Mouse (Mus musculus): Measurements from ENCODE around the gene Ddx25. TPM values are rescaled to one million over a fixed set of nuclear protein-coding genes. Genes with fewer than 3 reads are reported as not detected.

Gene Ddx25
- polyA plus RNA-seq, 1 experiment from 2014 or later, result 0.50 TPM

GRCm38 (mm10) chr9:35513900-35514299 lies 44.4 kb downstream of the Ddx25 start:
- H3K27me3 ChIP-seq (replicated peaks; ENCODE audit: control insufficient read depth, insufficient read depth, low read length), result no peaks in the 10 kb centered on the region
- ATAC-seq, result no peak
- no peak overlapping the region for H3K27ac ChIP-seq (ENCODE audit: low read depth, low read length)
- no peak for TF ChIP-seq CTCF (IDR thresholded peaks at IDR 0.05; ENCODE audit: low read depth)
- WGBS, result 83% methylated on average over 4 of the region's 4 CpGs
- H3K9me3 ChIP-seq (ENCODE audit: control insufficient read depth), result no peaks in the 10 kb centered on the region
- no peak overlapping the region for H3K4me2 ChIP-seq (replicated peaks; ENCODE audit: low read depth)
- H3K4me3 ChIP-seq (ENCODE audit: low read depth, low read length), result no peak overlapping the region
- H3K9ac ChIP-seq (ENCODE audit: low read depth, low read length), result no peak overlapping the region
- no peaks in the 10 kb centered on the region for H3K36me3 ChIP-seq (ENCODE audit: control insufficient read depth, insufficient read depth)
- no peaks in the 10 kb centered on the region for H3K4me1 ChIP-seq (replicated peaks; ENCODE audit: control insufficient read depth, insufficient read depth, low read length)

- Histone ChIP-seq H3K4me3 (ENCODE audit: low read depth, low read length) (no peak overlapping the region), H3K4me1 (replicated peaks; ENCODE audit: control insufficient read depth, insufficient read depth, low read length) (no peaks in the 10 kb centered on the region), H3K4me2 (replicated peaks; ENCODE audit: low read depth) (no peak overlapping the region), H3K36me3 (ENCODE audit: control insufficient read depth, insufficient read depth) (no peaks in the 10 kb centered on the region), H3K9ac (ENCODE audit: low read depth, low read length) (no peak overlapping the region), H3K27me3 (replicated peaks; ENCODE audit: control insufficient read depth, insufficient read depth, low read length) (no peaks in the 10 kb centered on the region), H3K27ac (ENCODE audit: low read depth, low read length) (no peak overlapping the region), H3K9me3 (ENCODE audit: control insufficient read depth) (no peaks in the 10 kb centered on the region)
- ATAC-seq, result no peak
- WGBS, result 54% methylated on average over 8 of the region's 8 CpGs
- no peak for TF ChIP-seq CTCF (IDR thresholded peaks at IDR 0.05; ENCODE audit: low read depth)
Observed at GRCm38 (mm10) chr9:35508234-35508633, 50.1 kb downstream of the Ddx25 start.

GRCm38 (mm10) chr9:35502361-35503000 lies 55.8 kb downstream of the Ddx25 start:
- 92% methylated on average over 10 of the region's 10 CpGs for WGBS
- Histone ChIP-seq H3K4me2 (replicated peaks; ENCODE audit: low read depth) (no peak overlapping the region), H3K27ac (ENCODE audit: low read depth, low read length) (no peak overlapping the region), H3K4me1 (replicated peaks; ENCODE audit: control insufficient read depth, insufficient read depth, low read length) (no peaks in the 10 kb centered on the region), H3K9ac (ENCODE audit: low read depth, low read length) (no peak overlapping the region), H3K4me3 (ENCODE audit: low read depth, low read length) (no peak overlapping the region), H3K27me3 (replicated peaks; ENCODE audit: control insufficient read depth, insufficient read depth, low read length) (no peaks in the 10 kb centered on the region), H3K9me3 (ENCODE audit: control insufficient read depth) (no peaks in the 10 kb centered on the region), H3K36me3 (ENCODE audit: control insufficient read depth, insufficient read depth) (peaks cover 12% of the 10 kb centered on the region; the same call in 1 of the 2 replicates)
- TF ChIP-seq CTCF (IDR thresholded peaks at IDR 0.05; ENCODE audit: low read depth), result no peak
- ATAC-seq, result no peak

GRCm38 (mm10) chr9:35499946-35500345 lies 58.4 kb downstream of the Ddx25 start:
- no peak for TF ChIP-seq CTCF (IDR thresholded peaks at IDR 0.05; ENCODE audit: low read depth)
- peaks cover 12% of the 10 kb centered on the region; the same call in 1 of the 2 replicates for H3K36me3 ChIP-seq (ENCODE audit: control insufficient read depth, insufficient read depth)
- no peak overlapping the region for H3K4me3 ChIP-seq (ENCODE audit: low read depth, low read length)
- no peaks in the 10 kb centered on the region for H3K27me3 ChIP-seq (replicated peaks; ENCODE audit: control insufficient read depth, insufficient read depth, low read length)
- no peaks in the 10 kb centered on the region; the same call in 1 of the 2 replicates for H3K4me1 ChIP-seq (replicated peaks; ENCODE audit: control insufficient read depth, insufficient read depth, low read length)
- ATAC-seq, result no peak
- H3K9me3 ChIP-seq (ENCODE audit: control insufficient read depth), result no peaks in the 10 kb centered on the region
- H3K9ac ChIP-seq (ENCODE audit: low read depth, low read length), result no peak overlapping the region
- no peak overlapping the region for H3K27ac ChIP-seq (ENCODE audit: low read depth, low read length)
- WGBS, result 82% methylated on average over 6 of the region's 6 CpGs
- H3K4me2 ChIP-seq (replicated peaks; ENCODE audit: low read depth), result no peak overlapping the region

GRCm38 (mm10) chr9:35495471-35495870 lies 62.9 kb downstream of the Ddx25 start:
- H3K4me2 ChIP-seq (replicated peaks; ENCODE audit: low read depth), result no peak overlapping the region
- no peaks in the 10 kb centered on the region for H3K27me3 ChIP-seq (replicated peaks; ENCODE audit: control insufficient read depth, insufficient read depth, low read length)
- peaks cover 9% of the 10 kb centered on the region; the same call in 1 of the 2 replicates for H3K36me3 ChIP-seq (ENCODE audit: control insufficient read depth, insufficient read depth)
- H3K9ac ChIP-seq (ENCODE audit: low read depth, low read length), result no peak overlapping the region
- 71% methylated on average over 3 of the region's 3 CpGs for WGBS
- H3K4me3 ChIP-seq (ENCODE audit: low read depth, low read length), result no peak overlapping the region
- TF ChIP-seq CTCF (IDR thresholded peaks at IDR 0.05; ENCODE audit: low read depth), result no peak
- no peaks in the 10 kb centered on the region; the same call in 1 of the 2 replicates for H3K4me1 ChIP-seq (replicated peaks; ENCODE audit: control insufficient read depth, insufficient read depth, low read length)
- no peak for ATAC-seq
- no peak overlapping the region for H3K27ac ChIP-seq (ENCODE audit: low read depth, low read length)
- H3K9me3 ChIP-seq (ENCODE audit: control insufficient read depth), result no peaks in the 10 kb centered on the region

- Histone ChIP-seq H3K36me3 (ENCODE audit: control insufficient read depth, insufficient read depth) (peaks cover 5% of the 10 kb centered on the region; the same call in 1 of the 2 replicates), H3K9me3 (ENCODE audit: control insufficient read depth) (no peaks in the 10 kb centered on the region), H3K27me3 (replicated peaks; ENCODE audit: control insufficient read depth, insufficient read depth, low read length) (no peaks in the 10 kb centered on the region), H3K4me3 (ENCODE audit: low read depth, low read length) (no peak overlapping the region), H3K9ac (ENCODE audit: low read depth, low read length) (no peak overlapping the region), H3K4me2 (replicated peaks; ENCODE audit: low read depth) (no peak overlapping the region), H3K27ac (ENCODE audit: low read depth, low read length) (no peak overlapping the region), H3K4me1 (replicated peaks; ENCODE audit: control insufficient read depth, insufficient read depth, low read length) (no peaks in the 10 kb centered on the region; the same call in 1 of the 2 replicates)
- 74% methylated on average over 4 of the region's 4 CpGs for WGBS
- TF ChIP-seq CTCF (IDR thresholded peaks at IDR 0.05; ENCODE audit: low read depth), result no peak
- ATAC-seq, result no peak
Observed at GRCm38 (mm10) chr9:35494937-35495336, 63.4 kb downstream of the Ddx25 start.

Data from intestine, postnatal 0 days (tissue).